Mouse (Mus musculus) cerebellum, postnatal 25 days (tissue): ENCODE data around the gene Gpsm3.
A peak's percentile ranks its signal among the peaks of the same experiment; 100 is the strongest.

ENCODE experiments used
- DNase-seq, 2 experiments: peaks; one replicate each; pipeline ENCODE4 v3.0.0; 2021; ENCODE audit warnings: mixed read lengths in 2 of 2

Gpsm3 gene

GRCm38 (mm10) chr17:34604061-34604508, 14.5 kb downstream of the Gpsm3 start, which contains the start of gene Agpat1:
Gene Agpat1, plus strand, starts transcription at chr17:34604262.
- DNase-seq = peak; percentile 96 to 99

- DNase-seq = no peak
Observed at GRCm38 (mm10) chr17:34604511-34605237, 15.1 kb downstream of the Gpsm3 start.

GRCm38 (mm10) chr17:34605609-34606008, 16.0 kb downstream of the Gpsm3 start:
- DNase-seq = peak; percentile 97 to 99

GRCm38 (mm10) chr17:34606186-34607039, 16.8 kb downstream of the Gpsm3 start:
- peak in 1 of 2 experiments; percentile 39 for DNase-seq

GRCm38 (mm10) chr17:34607997-34608396, 18.4 kb downstream of the Gpsm3 start:
- DNase-seq = peak; percentile 42 to 71

GRCm38 (mm10) chr17:34611050-34611449, 21.4 kb downstream of the Gpsm3 start:
- DNase-seq = peak in 1 of 2 experiments; percentile 35

- DNase-seq = no peak
Observed at GRCm38 (mm10) chr17:34613054-34613645, 23.5 kb downstream of the Gpsm3 start.

- DNase-seq = no peak
Observed at GRCm38 (mm10) chr17:34613830-34614229, 24.2 kb downstream of the Gpsm3 start.

GRCm38 (mm10) chr17:34615871-34616270, 26.3 kb downstream of the Gpsm3 start, which contains the start of gene Egfl8:
Gene Egfl8, minus strand, starts transcription at chr17:34615971.
- no peak for DNase-seq

GRCm38 (mm10) chr17:34618999-34619398, 29.4 kb downstream of the Gpsm3 start:
- DNase-seq = peak; percentile 72 to 85

- DNase-seq = no peak
Observed at GRCm38 (mm10) chr17:34621006-34621405, 31.4 kb downstream of the Gpsm3 start.

GRCm38 (mm10) chr17:34623161-34623560, 33.6 kb downstream of the Gpsm3 start:
- DNase-seq = no peak

- no peak for DNase-seq
Observed at GRCm38 (mm10) chr17:34624981-34625380, 35.4 kb downstream of the Gpsm3 start.

GRCm38 (mm10) chr17:34626062-34626772, 36.6 kb downstream of the Gpsm3 start:
- no peak for DNase-seq

- DNase-seq = no peak
Observed at GRCm38 (mm10) chr17:34626773-34627092, 37.1 kb downstream of the Gpsm3 start.

GRCm38 (mm10) chr17:34627093-34627942, 37.7 kb downstream of the Gpsm3 start:
- peak; percentile 87 to 92 for DNase-seq

- DNase-seq = peak; percentile 89 to 92
Observed at GRCm38 (mm10) chr17:34627943-34628643, 38.5 kb downstream of the Gpsm3 start, which contains the start of gene Ppt2. Gene Ppt2, minus strand, starts transcription at chr17:34628510.

GRCm38 (mm10) chr17:34628644-34628967, 39.0 kb downstream of the Gpsm3 start:
- DNase-seq = no peak

- peak; percentile 73 to 75 for DNase-seq
Observed at GRCm38 (mm10) chr17:34629221-34629751, 39.7 kb downstream of the Gpsm3 start, which contains the start of gene Prrt1. Gene Prrt1, plus strand, starts transcription at chr17:34629533.

GRCm38 (mm10) chr17:34629796-34630603, 40.4 kb downstream of the Gpsm3 start:
- peak; percentile 71 to 83 for DNase-seq
